Mouse (Mus musculus): ENCODE results near the gene Tarbp1. TPM values are rescaled to one million over a fixed set of nuclear protein-coding genes. Genes with fewer than 3 reads are reported as not detected.
"Not testable (repeated sequence)": the region's sequence is repeated elsewhere in the genome, so short reads cannot be mapped to it uniquely, and the experiment has no call there.

The Tarbp1 gene
- total and polyA plus RNA-seq, 2 experiments from 2014 or later = 1.2 to 7.6 TPM

DNA sequence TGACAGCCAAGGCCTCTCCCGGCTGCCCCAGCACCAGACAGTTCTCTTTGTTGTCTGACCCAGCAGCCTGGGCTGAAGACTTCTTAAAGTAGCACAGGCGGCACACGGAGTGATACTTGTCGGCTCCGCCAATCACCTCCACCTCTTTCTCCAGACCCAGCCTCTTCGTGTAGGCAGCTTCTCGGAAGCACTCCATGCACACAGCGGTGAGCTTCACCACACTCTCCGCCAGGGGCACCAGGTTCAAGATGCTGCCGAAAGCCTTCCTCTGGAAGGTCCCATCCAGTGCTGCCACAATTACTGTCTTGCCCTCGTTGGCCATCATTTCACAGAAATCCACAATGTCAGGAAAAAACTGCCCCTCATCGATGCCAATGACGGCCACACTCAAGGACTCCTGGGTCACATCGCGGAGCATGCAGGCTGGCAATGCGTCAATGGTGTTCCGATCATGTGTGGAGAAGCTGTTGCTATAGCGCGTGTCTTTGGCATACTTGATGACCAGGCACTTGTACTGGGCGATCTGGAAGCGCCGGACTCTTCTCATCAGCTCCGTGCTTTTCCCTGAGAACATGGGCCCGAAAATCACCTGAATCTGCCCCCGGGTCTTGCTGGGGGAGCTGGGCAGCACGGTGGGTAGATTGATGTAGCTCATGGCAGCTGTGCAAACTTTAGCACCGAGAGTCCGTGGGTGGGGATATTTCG, 1.4 kb upstream of the Tarbp1 start:
- H3K27ac ChIP-seq; H3K4me3 ChIP-seq (ENCODE audit: low read length); H3K36me3 ChIP-seq (ENCODE audit: insufficient read depth, low read length); H3K27me3 ChIP-seq (ENCODE audit: insufficient read depth, low read length); ATAC-seq; H3K9me3 ChIP-seq (ENCODE audit: low read length); H3K4me2 ChIP-seq (ENCODE audit: low read depth, low read length); DNase-seq (ENCODE audit: low spot score); H3K9ac ChIP-seq (replicated peaks; ENCODE audit: low read length): not testable (repeated sequence)
- WGBS = 50% methylated on average over 29 of the region's 29 CpGs
- TF ChIP-seq CTCF (IDR thresholded peaks at IDR 0.05; ENCODE audit: low read depth) = peak; percentile 43
- peaks cover 12% of the 10 kb centered on the region for H3K4me1 ChIP-seq (ENCODE audit: insufficient read depth, low read length)

- ATAC-seq; H3K27ac ChIP-seq; H3K36me3 ChIP-seq (ENCODE audit: insufficient read depth, low read length); H3K27me3 ChIP-seq (ENCODE audit: insufficient read depth, low read length); H3K9me3 ChIP-seq (ENCODE audit: low read length); H3K9ac ChIP-seq (replicated peaks; ENCODE audit: low read length); H3K4me3 ChIP-seq (ENCODE audit: low read length); DNase-seq (ENCODE audit: low spot score); H3K4me2 ChIP-seq (ENCODE audit: low read depth, low read length): not testable (repeated sequence)
- WGBS = 43% methylated on average over 8 of the region's 8 CpGs
- peaks cover 12% of the 10 kb centered on the region for H3K4me1 ChIP-seq (ENCODE audit: insufficient read depth, low read length)
Observed at GRCm38 (mm10) chr8:126475738-126476137, 873 bp upstream of the Tarbp1 start.

- DNase-seq (ENCODE audit: low spot score) = no peak
Observed at GRCm38 (mm10) chr8:126473802-126474298, 1.0 kb downstream of the Tarbp1 start.

DNA sequence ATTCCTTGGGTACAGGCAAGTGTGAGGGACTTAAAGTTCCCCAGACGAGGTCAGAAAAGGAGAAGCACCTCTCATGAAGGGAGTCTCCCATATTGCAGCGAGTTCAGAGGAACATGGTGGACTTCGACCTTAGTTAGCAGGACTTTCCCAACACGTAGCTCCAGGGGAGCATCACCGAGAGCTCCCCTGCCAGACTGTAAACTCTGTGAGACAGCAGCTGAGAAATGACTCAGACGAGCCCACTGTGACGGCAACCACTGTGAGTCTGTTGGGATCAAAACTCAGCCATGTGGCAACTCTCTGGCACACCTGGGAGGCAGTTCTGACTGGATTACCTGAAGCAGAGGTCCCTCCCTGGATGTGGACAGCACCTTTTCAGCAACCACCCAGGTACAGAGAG, 10.8 kb downstream of the Tarbp1 start:
- no peak for TF ChIP-seq CTCF (IDR thresholded peaks at IDR 0.05; ENCODE audit: low read depth)
- no peak for ATAC-seq

More at GRCm38 (mm10) chr8:126473802-126474298, 1.0 kb downstream of the Tarbp1 start:
- H3K4me2 ChIP-seq (ENCODE audit: low read depth, low read length) = peak overlapping the region; percentile 74
- TF ChIP-seq CTCF (IDR thresholded peaks at IDR 0.05; ENCODE audit: low read depth) = no peak
- H3K36me3 ChIP-seq (ENCODE audit: insufficient read depth, low read length) = peaks cover 16% of the 10 kb centered on the region
- peaks cover 12% of the 10 kb centered on the region for H3K4me1 ChIP-seq (ENCODE audit: insufficient read depth, low read length)
- H3K9ac ChIP-seq (replicated peaks; ENCODE audit: low read length) = peak overlapping the region; percentile 70
- no peaks in the 10 kb centered on the region for H3K27me3 ChIP-seq (ENCODE audit: insufficient read depth, low read length)
- peak overlapping the region; percentile 87; the same call in 1 of the 2 replicates for H3K27ac ChIP-seq
- 13% methylated on average over 16 of the region's 16 CpGs for WGBS
- no peaks in the 10 kb centered on the region for H3K9me3 ChIP-seq (ENCODE audit: low read length)
- peak overlapping the region; percentile 89 for H3K4me3 ChIP-seq (ENCODE audit: low read length)
- ATAC-seq = no peak; the same call in 1 of the 2 replicates

DNA sequence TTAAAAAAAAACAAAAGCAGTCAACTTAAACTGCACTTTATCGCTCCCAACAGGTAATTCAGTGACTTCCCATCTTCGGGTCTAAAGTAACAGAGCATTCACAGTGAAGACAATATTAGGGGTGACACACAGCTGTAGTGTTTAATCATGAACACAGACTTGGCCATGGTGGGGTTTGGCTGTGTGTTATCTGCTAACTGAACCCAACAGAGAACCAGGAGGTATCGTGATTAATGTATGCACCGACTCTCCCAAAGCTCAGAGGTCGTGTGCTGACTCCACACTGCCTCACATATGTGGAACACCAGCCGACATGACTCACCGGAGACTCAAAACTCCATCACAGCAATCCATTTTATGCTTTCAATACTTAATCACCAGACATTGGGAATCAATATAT, 13.1 kb downstream of the Tarbp1 start:
- Histone ChIP-seq H3K4me2 (ENCODE audit: low read depth, low read length) (no peak overlapping the region), H3K27ac (no peak overlapping the region), H3K36me3 (ENCODE audit: insufficient read depth, low read length) (peaks cover 42% of the 10 kb centered on the region; the same call in 1 of the 2 replicates), H3K4me3 (ENCODE audit: low read length) (no peak overlapping the region), H3K27me3 (ENCODE audit: insufficient read depth, low read length) (no peaks in the 10 kb centered on the region), H3K9ac (replicated peaks; ENCODE audit: low read length) (no peak overlapping the region), H3K9me3 (ENCODE audit: low read length) (no peaks in the 10 kb centered on the region), H3K4me1 (ENCODE audit: insufficient read depth, low read length) (no peaks in the 10 kb centered on the region)
- DNase-seq (ENCODE audit: low spot score) = no peak
- WGBS = 85% methylated on average over 7 of the region's 7 CpGs
- no peak for TF ChIP-seq CTCF (IDR thresholded peaks at IDR 0.05; ENCODE audit: low read depth)
- ATAC-seq = no peak

More for the DNA sequence above, 10.8 kb downstream of the Tarbp1 start:
- DNase-seq (ENCODE audit: low spot score) = no peak
- H3K27me3 ChIP-seq (ENCODE audit: insufficient read depth, low read length) = no peaks in the 10 kb centered on the region
- 88% methylated on average over 7 of the region's 7 CpGs for WGBS
- no peak overlapping the region for H3K4me2 ChIP-seq (ENCODE audit: low read depth, low read length)
- H3K9me3 ChIP-seq (ENCODE audit: low read length) = no peaks in the 10 kb centered on the region
- no peak overlapping the region for H3K4me3 ChIP-seq (ENCODE audit: low read length)
- no peak overlapping the region for H3K9ac ChIP-seq (replicated peaks; ENCODE audit: low read length)
- no peak overlapping the region for H3K27ac ChIP-seq
- H3K36me3 ChIP-seq (ENCODE audit: insufficient read depth, low read length) = peaks cover 37% of the 10 kb centered on the region; the same call in 1 of the 2 replicates
- no peaks in the 10 kb centered on the region for H3K4me1 ChIP-seq (ENCODE audit: insufficient read depth, low read length)

GRCm38 (mm10) chr8:126460274-126460673, 14.6 kb downstream of the Tarbp1 start:
- no peak overlapping the region for H3K4me2 ChIP-seq (ENCODE audit: low read depth, low read length)
- WGBS = 48% methylated on average over 3 of the region's 3 CpGs
- DNase-seq (ENCODE audit: low spot score) = peak; percentile 25
- no peaks in the 10 kb centered on the region for H3K27me3 ChIP-seq (ENCODE audit: insufficient read depth, low read length)
- ATAC-seq = no peak
- no peaks in the 10 kb centered on the region for H3K4me1 ChIP-seq (ENCODE audit: insufficient read depth, low read length)
- no peaks in the 10 kb centered on the region for H3K9me3 ChIP-seq (ENCODE audit: low read length)
- H3K9ac ChIP-seq (replicated peaks; ENCODE audit: low read length) = no peak overlapping the region
- H3K4me3 ChIP-seq (ENCODE audit: low read length) = no peak overlapping the region
- no peak overlapping the region for H3K27ac ChIP-seq
- peak; percentile 60 for TF ChIP-seq CTCF (IDR thresholded peaks at IDR 0.05; ENCODE audit: low read depth)
- peaks cover 38% of the 10 kb centered on the region; the same call in 1 of the 2 replicates for H3K36me3 ChIP-seq (ENCODE audit: insufficient read depth, low read length)

DNA sequence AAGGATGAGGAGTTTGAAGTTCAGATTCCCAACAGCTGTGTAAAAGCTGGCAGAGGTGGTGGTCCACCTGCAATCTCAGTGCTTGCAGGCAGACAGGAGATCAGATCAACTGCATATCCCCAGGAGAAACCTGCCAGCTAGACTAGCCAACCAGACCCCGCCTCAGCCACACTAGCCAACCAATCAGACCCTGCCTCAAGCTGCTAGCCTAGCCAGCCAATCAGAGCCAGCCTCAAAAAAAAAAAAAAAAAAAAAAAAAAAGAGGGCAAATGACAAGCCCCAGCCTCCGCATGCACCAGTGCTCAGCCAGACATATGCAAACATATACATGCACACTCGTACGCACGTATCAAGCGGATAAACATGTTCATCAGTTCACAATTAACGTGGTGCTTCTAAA, 19.5 kb downstream of the Tarbp1 start:
- no peaks in the 10 kb centered on the region for H3K4me1 ChIP-seq (ENCODE audit: insufficient read depth, low read length)
- no peaks in the 10 kb centered on the region for H3K9me3 ChIP-seq (ENCODE audit: low read length)
- TF ChIP-seq CTCF (IDR thresholded peaks at IDR 0.05; ENCODE audit: low read depth) = no peak
- DNase-seq (ENCODE audit: low spot score) (peak; percentile 59), ATAC-seq (0 out of 2 replicates have a peak, but pooled peaks have one; percentile 56)
- H3K4me2 ChIP-seq (ENCODE audit: low read depth, low read length) = no peak overlapping the region
- no peak overlapping the region for H3K27ac ChIP-seq
- no peak overlapping the region for H3K9ac ChIP-seq (replicated peaks; ENCODE audit: low read length)
- no peaks in the 10 kb centered on the region for H3K27me3 ChIP-seq (ENCODE audit: insufficient read depth, low read length)
- WGBS = 70% methylated on average over 7 of the region's 7 CpGs
- peaks cover 50% of the 10 kb centered on the region for H3K36me3 ChIP-seq (ENCODE audit: insufficient read depth, low read length)
- H3K4me3 ChIP-seq (ENCODE audit: low read length) = no peak overlapping the region
